Mouse (Mus musculus): ENCODE results near the gene Cd79b. TPM values are rescaled to one million over a fixed set of nuclear protein-coding genes. Genes with fewer than 3 reads are reported as not detected.

Cd79b gene
- polyA plus RNA-seq, 1 experiment from 2014 or later = 0.65 TPM

DNA sequence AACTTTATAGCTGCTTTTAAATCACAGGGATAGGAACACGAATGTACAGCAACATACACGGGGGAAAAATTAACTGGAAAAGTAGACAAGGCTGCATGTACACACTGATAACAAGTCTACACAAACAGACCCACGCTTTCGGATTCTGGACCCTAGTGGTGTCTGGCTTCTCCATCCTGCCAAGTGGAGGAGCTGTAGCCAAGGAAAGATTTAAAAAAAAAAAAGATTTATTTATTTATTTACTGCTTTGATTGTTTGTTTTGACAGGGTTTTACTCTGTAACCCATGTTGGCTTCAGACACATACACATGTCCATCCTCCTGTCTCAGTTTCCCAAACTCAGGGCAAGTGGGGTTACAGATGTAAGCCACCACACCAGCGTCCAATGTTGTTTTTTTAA lies 7.1 kb downstream of the Cd79b start:
- Histone ChIP-seq H3K36me3 (ENCODE audit: control insufficient read depth, insufficient read depth) (no peaks in the 10 kb centered on the region), H3K27ac (ENCODE audit: low read length) (no peak overlapping the region), H3K9ac (replicated peaks; ENCODE audit: low read depth, low read length) (no peak overlapping the region), H3K9me3 (ENCODE audit: control insufficient read depth, low read length) (no peaks in the 10 kb centered on the region), H3K4me3 (replicated peaks; ENCODE audit: low read length) (no peak overlapping the region), H3K4me1 (replicated peaks; ENCODE audit: control insufficient read depth, insufficient read depth, low read length) (no peaks in the 10 kb centered on the region), H3K4me2 (ENCODE audit: low read length) (no peak overlapping the region), H3K27me3 (replicated peaks; ENCODE audit: control insufficient read depth, insufficient read depth, low read length) (no peaks in the 10 kb centered on the region)
- no peak for ATAC-seq
- 70% methylated on average over 5 of the region's 5 CpGs for WGBS

DNA sequence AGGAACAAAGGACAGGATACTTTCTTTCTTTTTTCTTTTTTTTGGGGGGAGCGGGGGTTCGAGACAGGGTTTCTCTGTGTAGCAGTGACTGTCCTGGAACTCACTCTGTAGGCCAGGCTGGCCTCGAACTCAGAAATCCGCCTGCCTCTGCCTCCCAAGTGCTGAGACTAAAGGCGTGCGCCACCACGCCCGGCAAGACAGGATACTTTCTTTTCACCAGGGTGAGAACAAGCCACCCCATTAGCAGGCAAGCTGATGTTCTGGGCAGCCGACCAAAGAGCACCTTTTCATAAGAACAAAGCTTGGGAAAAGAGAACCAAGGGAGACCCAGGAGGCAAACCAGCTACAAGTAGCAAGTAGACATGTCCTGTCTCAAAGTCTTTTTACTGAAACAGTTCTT lies 7.8 kb downstream of the Cd79b start:
- no peaks in the 10 kb centered on the region for H3K4me1 ChIP-seq (replicated peaks; ENCODE audit: control insufficient read depth, insufficient read depth, low read length)
- no peaks in the 10 kb centered on the region for H3K9me3 ChIP-seq (ENCODE audit: control insufficient read depth, low read length)
- ATAC-seq = no peak
- no peak overlapping the region for H3K27ac ChIP-seq (ENCODE audit: low read length)
- no peaks in the 10 kb centered on the region for H3K36me3 ChIP-seq (ENCODE audit: control insufficient read depth, insufficient read depth)
- no peak overlapping the region for H3K4me2 ChIP-seq (ENCODE audit: low read length)
- no peaks in the 10 kb centered on the region for H3K27me3 ChIP-seq (replicated peaks; ENCODE audit: control insufficient read depth, insufficient read depth, low read length)
- WGBS = 70% methylated on average over 9 of the region's 9 CpGs
- H3K9ac ChIP-seq (replicated peaks; ENCODE audit: low read depth, low read length) = no peak overlapping the region
- H3K4me3 ChIP-seq (replicated peaks; ENCODE audit: low read length) = no peak overlapping the region

- no peak overlapping the region for H3K9ac ChIP-seq (replicated peaks; ENCODE audit: low read depth, low read length)
- no peak for ATAC-seq
- H3K4me1 ChIP-seq (replicated peaks; ENCODE audit: control insufficient read depth, insufficient read depth, low read length) = no peaks in the 10 kb centered on the region
- no peak overlapping the region for H3K27ac ChIP-seq (ENCODE audit: low read length)
- H3K27me3 ChIP-seq (replicated peaks; ENCODE audit: control insufficient read depth, insufficient read depth, low read length) = no peaks in the 10 kb centered on the region
- no peak overlapping the region for H3K4me2 ChIP-seq (ENCODE audit: low read length)
- no peak overlapping the region for H3K4me3 ChIP-seq (replicated peaks; ENCODE audit: low read length)
- no peaks in the 10 kb centered on the region for H3K9me3 ChIP-seq (ENCODE audit: control insufficient read depth, low read length)
- no peaks in the 10 kb centered on the region for H3K36me3 ChIP-seq (ENCODE audit: control insufficient read depth, insufficient read depth)
- 84% methylated on average over 3 of the region's 3 CpGs for WGBS
These were observed 8.5 kb downstream of the Cd79b start for GRCm38 (mm10) chr11:106306065-106306385.

DNA sequence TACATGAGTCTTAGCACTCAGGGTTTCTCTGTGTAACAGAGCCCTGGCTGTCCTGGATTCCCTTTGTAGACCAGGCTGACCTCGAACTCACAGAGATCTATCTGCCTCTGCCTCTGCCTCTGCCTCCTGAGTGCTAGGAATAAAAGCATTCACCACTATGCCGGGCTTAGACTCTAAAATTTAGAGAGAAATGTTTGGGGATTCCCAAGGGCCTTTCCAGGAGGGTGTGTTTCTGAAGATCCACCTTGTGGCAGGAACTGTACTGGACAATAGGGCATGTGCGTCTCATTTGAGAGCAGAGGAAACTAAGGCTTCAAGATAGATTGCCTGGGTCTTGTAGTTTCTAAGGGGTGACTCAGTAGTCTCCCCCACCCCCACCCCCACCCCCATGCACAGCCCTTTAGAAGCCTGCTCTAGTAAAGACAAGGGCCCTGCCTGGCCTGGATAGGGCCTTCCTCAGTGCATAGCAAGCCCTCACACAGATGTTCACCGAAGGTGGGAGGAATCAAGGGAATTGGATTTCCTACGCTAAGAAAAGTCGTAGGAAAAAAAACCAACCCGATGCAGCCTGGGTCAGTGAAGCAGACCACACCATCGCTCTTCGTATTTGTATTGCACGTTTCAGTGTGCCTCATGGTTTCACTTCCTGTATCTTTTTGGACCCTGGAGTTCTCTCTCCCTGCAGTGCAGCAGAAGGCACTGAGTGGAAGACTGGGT lies 9.1 kb downstream of the Cd79b start:
- WGBS = 87% methylated on average over 10 of the region's 10 CpGs
- Histone ChIP-seq H3K4me1 (replicated peaks; ENCODE audit: control insufficient read depth, insufficient read depth, low read length) (no peaks in the 10 kb centered on the region), H3K27ac (ENCODE audit: low read length) (no peak overlapping the region), H3K4me3 (replicated peaks; ENCODE audit: low read length) (no peak overlapping the region), H3K4me2 (ENCODE audit: low read length) (no peak overlapping the region), H3K27me3 (replicated peaks; ENCODE audit: control insufficient read depth, insufficient read depth, low read length) (no peaks in the 10 kb centered on the region), H3K9ac (replicated peaks; ENCODE audit: low read depth, low read length) (no peak overlapping the region), H3K9me3 (ENCODE audit: control insufficient read depth, low read length) (no peaks in the 10 kb centered on the region), H3K36me3 (ENCODE audit: control insufficient read depth, insufficient read depth) (no peaks in the 10 kb centered on the region)
- no peak for ATAC-seq

DNA sequence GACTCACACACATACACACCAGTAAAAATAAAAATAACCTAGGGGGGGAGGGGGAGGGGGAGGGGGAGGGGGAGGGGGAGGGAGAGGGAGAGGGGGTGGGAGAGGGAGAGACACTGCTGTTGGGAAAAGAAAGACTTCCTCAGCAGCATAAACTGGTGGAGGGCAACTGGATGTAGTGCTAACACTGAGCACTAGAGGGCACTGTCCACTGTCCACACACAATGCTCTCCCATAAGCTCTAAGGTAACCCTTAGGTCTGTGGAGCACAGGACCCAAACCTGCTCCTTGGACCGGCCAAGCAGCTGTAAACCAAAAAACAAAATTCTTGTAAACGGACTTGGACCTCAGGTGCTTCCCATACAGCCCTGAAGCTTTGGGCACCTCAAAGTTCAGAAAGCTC lies 11.9 kb downstream of the Cd79b start:
- 13% methylated on average over 2 of the region's 2 CpGs for WGBS
- Histone ChIP-seq H3K9ac (replicated peaks; ENCODE audit: low read depth, low read length) (no peak overlapping the region), H3K4me1 (replicated peaks; ENCODE audit: control insufficient read depth, insufficient read depth, low read length) (no peaks in the 10 kb centered on the region), H3K36me3 (ENCODE audit: control insufficient read depth, insufficient read depth) (no peaks in the 10 kb centered on the region), H3K4me2 (ENCODE audit: low read length) (no peak overlapping the region), H3K27ac (ENCODE audit: low read length) (no peak overlapping the region), H3K9me3 (ENCODE audit: control insufficient read depth, low read length) (no peaks in the 10 kb centered on the region), H3K4me3 (replicated peaks; ENCODE audit: low read length) (no peak overlapping the region), H3K27me3 (replicated peaks; ENCODE audit: control insufficient read depth, insufficient read depth, low read length) (no peaks in the 10 kb centered on the region)
- no peak for ATAC-seq

- Histone ChIP-seq H3K4me1 (replicated peaks; ENCODE audit: control insufficient read depth, insufficient read depth, low read length) (no peaks in the 10 kb centered on the region), H3K9me3 (ENCODE audit: control insufficient read depth, low read length) (no peaks in the 10 kb centered on the region), H3K27me3 (replicated peaks; ENCODE audit: control insufficient read depth, insufficient read depth, low read length) (no peaks in the 10 kb centered on the region), H3K4me2 (ENCODE audit: low read length) (no peak within 1 kb of the TSS), H3K9ac (replicated peaks; ENCODE audit: low read depth, low read length) (no peak within 1 kb of the TSS), H3K4me3 (replicated peaks; ENCODE audit: low read length) (no peak within 1 kb of the TSS), H3K27ac (ENCODE audit: low read length) (no peak within 1 kb of the TSS), H3K36me3 (ENCODE audit: control insufficient read depth, insufficient read depth) (no peaks in the 10 kb centered on the region)
- WGBS = 80% methylated on average over 9 of the region's 9 CpGs
- no peak for ATAC-seq
These were observed 12.8 kb downstream of the Cd79b start, which contains the start of gene Gh for GRCm38 (mm10) chr11:106301765-106302164. Gene Gh (minus strand): TSS chr11:106301865.

- ATAC-seq = no peak
- no peak overlapping the region for H3K4me3 ChIP-seq (replicated peaks; ENCODE audit: low read length)
- no peak overlapping the region for H3K27ac ChIP-seq (ENCODE audit: low read length)
- no peak overlapping the region for H3K4me2 ChIP-seq (ENCODE audit: low read length)
- H3K27me3 ChIP-seq (replicated peaks; ENCODE audit: control insufficient read depth, insufficient read depth, low read length) = no peaks in the 10 kb centered on the region
- 86% methylated on average over 2 of the region's 2 CpGs for WGBS
- H3K9ac ChIP-seq (replicated peaks; ENCODE audit: low read depth, low read length) = no peak overlapping the region
- H3K36me3 ChIP-seq (ENCODE audit: control insufficient read depth, insufficient read depth) = no peaks in the 10 kb centered on the region
- H3K9me3 ChIP-seq (ENCODE audit: control insufficient read depth, low read length) = no peaks in the 10 kb centered on the region
- no peaks in the 10 kb centered on the region; the same call in 1 of the 2 replicates for H3K4me1 ChIP-seq (replicated peaks; ENCODE audit: control insufficient read depth, insufficient read depth, low read length)
These were observed 22.7 kb downstream of the Cd79b start for GRCm38 (mm10) chr11:106291861-106292260.

DNA sequence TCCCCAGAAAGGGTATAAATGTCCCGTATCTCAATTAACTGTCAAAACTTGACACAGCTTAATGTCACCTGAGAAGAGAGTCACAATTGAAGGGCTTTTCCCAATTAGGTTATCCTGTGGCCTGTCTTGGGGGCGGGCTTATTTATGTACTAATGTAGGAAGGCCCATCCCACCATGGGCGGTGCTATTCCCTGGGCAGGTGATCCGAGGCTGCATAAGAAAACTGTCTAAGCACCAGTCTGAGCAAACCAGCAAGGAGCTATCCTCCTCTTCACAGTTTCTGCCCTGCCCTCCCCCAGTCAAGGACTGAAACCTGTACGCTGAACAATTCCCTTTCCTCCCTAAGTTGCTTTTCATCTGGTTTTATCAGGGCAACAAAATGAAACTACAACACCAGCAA lies 24.2 kb downstream of the Cd79b start:
- no peak for ATAC-seq
- H3K27me3 ChIP-seq (replicated peaks; ENCODE audit: control insufficient read depth, insufficient read depth, low read length) = no peaks in the 10 kb centered on the region
- 91% methylated on average over 5 of the region's 5 CpGs for WGBS
- H3K9me3 ChIP-seq (ENCODE audit: control insufficient read depth, low read length) = no peaks in the 10 kb centered on the region
- H3K27ac ChIP-seq (ENCODE audit: low read length) = no peak overlapping the region
- no peaks in the 10 kb centered on the region for H3K36me3 ChIP-seq (ENCODE audit: control insufficient read depth, insufficient read depth)
- H3K4me3 ChIP-seq (replicated peaks; ENCODE audit: low read length) = no peak overlapping the region
- H3K4me1 ChIP-seq (replicated peaks; ENCODE audit: control insufficient read depth, insufficient read depth, low read length) = no peaks in the 10 kb centered on the region; the same call in 1 of the 2 replicates
- no peak overlapping the region for H3K4me2 ChIP-seq (ENCODE audit: low read length)
- no peak overlapping the region for H3K9ac ChIP-seq (replicated peaks; ENCODE audit: low read depth, low read length)

- Histone ChIP-seq H3K9ac (replicated peaks; ENCODE audit: low read depth, low read length) (no peak overlapping the region), H3K36me3 (ENCODE audit: control insufficient read depth, insufficient read depth) (no peaks in the 10 kb centered on the region), H3K4me1 (replicated peaks; ENCODE audit: control insufficient read depth, insufficient read depth, low read length) (no peaks in the 10 kb centered on the region; the same call in 1 of the 2 replicates), H3K27ac (ENCODE audit: low read length) (no peak overlapping the region), H3K4me3 (replicated peaks; ENCODE audit: low read length) (no peak overlapping the region), H3K27me3 (replicated peaks; ENCODE audit: control insufficient read depth, insufficient read depth, low read length) (no peaks in the 10 kb centered on the region), H3K4me2 (ENCODE audit: low read length) (no peak overlapping the region), H3K9me3 (ENCODE audit: control insufficient read depth, low read length) (no peaks in the 10 kb centered on the region)
- ATAC-seq = no peak
- WGBS = 74% methylated on average over 8 of the region's 8 CpGs
These were observed 25.2 kb downstream of the Cd79b start for GRCm38 (mm10) chr11:106289369-106289768.

DNA sequence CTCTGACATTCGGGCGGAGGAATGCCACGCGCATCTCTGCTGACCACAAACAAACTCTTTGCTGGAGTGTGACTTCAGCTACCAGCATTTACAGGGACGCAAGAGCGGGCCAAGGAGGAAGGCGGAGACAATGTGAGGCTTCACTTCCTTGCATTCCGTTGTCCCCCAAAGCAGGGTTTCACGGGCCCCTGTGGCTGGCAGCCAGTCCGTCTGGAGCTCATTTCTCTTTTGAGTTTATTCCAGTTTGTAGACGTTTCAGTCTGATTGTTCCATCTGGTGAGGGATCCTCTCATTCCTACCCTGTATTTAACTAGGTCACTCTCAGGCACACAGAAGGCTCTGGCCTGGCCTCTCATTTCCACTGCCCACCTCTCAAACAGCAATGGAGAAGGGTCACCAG lies 27.6 kb downstream of the Cd79b start:
- no peak for ATAC-seq
- Histone ChIP-seq H3K27ac (ENCODE audit: low read length) (no peak overlapping the region), H3K36me3 (ENCODE audit: control insufficient read depth, insufficient read depth) (no peaks in the 10 kb centered on the region), H3K27me3 (replicated peaks; ENCODE audit: control insufficient read depth, insufficient read depth, low read length) (no peaks in the 10 kb centered on the region), H3K9ac (replicated peaks; ENCODE audit: low read depth, low read length) (no peak overlapping the region), H3K4me2 (ENCODE audit: low read length) (no peak overlapping the region), H3K9me3 (ENCODE audit: control insufficient read depth, low read length) (no peaks in the 10 kb centered on the region), H3K4me3 (replicated peaks; ENCODE audit: low read length) (no peak overlapping the region), H3K4me1 (replicated peaks; ENCODE audit: control insufficient read depth, insufficient read depth, low read length) (no peaks in the 10 kb centered on the region; the same call in 1 of the 2 replicates)
- WGBS = 53% methylated on average over 11 of the region's 11 CpGs

All from forebrain, embryonic 16.5 days (tissue).